Mouse (Mus musculus): Measurements from ENCODE around the gene Kcnc2. TPM values are rescaled to one million over a fixed set of nuclear protein-coding genes. Genes with fewer than 3 reads are reported as not detected.

Gene Kcnc2
- polyA plus RNA-seq, 1 experiment, result not detected

DNA sequence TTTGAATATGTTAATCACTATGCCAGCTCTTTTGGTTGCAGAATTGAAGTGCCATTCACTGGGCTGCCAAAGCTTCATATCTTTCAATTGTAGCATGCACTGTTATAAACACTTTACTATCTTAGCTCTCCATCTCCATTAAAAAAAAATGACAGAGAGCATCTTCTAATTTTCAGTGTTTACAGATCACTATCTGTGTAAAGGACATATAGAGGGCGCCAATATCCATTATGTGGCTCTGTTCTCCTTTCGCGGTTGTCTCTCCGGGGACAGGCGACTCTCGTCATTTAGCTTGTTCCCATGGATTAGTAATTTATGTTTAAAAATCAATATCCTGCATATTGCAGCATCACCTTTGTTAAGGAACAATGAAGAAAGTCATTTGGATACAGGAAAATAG, 109.7 kb downstream of the Kcnc2 start:
- Histone ChIP-seq H3K4me3 (ENCODE audit: insufficient read depth, low read length) (no peak overlapping the region), H3K27ac (ENCODE audit: insufficient read depth, low read depth, low read length) (no peak overlapping the region), H3K4me1 (ENCODE audit: control insufficient read depth, insufficient read depth, low read length) (no peaks in the 10 kb centered on the region)
- TF ChIP-seq CTCF (IDR thresholded peaks at IDR 0.05; ENCODE audit: low read depth, low read length) (no peak), POLR2A (IDR thresholded peaks at IDR 0.05; ENCODE audit: borderline replicate concordance, low read depth, low read length) (no peak)

DNA sequence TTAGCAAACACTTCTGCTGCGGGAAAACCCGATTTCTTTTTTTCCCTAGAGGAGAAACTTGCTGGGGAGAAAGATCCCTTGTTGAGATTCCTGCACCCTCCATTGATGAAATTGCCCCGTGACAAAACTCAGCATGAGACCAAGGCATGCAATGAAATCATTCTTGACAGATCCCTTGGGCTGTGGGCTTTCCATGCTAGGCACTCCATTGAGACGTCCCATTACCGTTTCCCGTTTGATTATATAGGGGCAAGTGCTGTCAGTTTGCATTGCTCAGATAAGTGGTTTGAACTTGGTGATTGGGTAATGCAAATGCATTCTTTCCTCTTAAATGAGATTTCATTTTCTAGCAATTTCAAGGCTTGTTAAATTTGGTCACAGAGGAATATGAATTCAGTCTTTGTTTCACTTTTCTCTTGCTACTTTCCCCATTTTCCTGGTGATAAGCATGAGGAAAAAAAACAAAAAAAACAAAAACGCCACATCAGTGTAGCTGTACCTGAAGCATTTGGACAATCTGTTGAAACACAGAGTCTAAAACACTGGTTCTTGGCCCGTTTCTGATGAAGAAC, 123.6 kb downstream of the Kcnc2 start:
- no peak for TF ChIP-seq POLR2A (IDR thresholded peaks at IDR 0.05; ENCODE audit: borderline replicate concordance, low read depth, low read length)
- no peak for TF ChIP-seq CTCF (IDR thresholded peaks at IDR 0.05; ENCODE audit: low read depth, low read length)
- Histone ChIP-seq H3K4me1 (ENCODE audit: control insufficient read depth, insufficient read depth, low read length) (no peaks in the 10 kb centered on the region), H3K27ac (ENCODE audit: insufficient read depth, low read depth, low read length) (no peak overlapping the region), H3K4me3 (ENCODE audit: insufficient read depth, low read length) (no peak overlapping the region)

DNA sequence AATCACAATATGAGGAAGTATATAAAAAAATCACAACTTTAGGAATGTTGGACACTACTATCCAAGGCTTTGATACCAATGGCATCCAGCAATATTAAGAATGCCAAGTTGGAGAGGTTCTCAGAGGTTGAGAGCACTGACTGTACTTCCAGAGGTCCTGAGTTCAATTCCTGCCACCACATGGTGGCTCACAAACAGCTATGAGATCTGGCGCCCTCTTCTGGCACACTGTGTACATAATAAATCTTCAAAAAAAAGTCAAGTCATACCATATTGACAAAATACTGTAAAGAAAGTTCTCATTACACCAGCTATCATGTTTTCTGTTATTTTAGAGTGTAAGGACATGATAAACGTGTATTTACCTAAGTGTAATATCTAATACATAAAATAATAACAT, 126.3 kb downstream of the Kcnc2 start:
- Histone ChIP-seq H3K4me3 (ENCODE audit: insufficient read depth, low read length) (no peak overlapping the region), H3K27ac (ENCODE audit: insufficient read depth, low read depth, low read length) (no peak overlapping the region), H3K4me1 (ENCODE audit: control insufficient read depth, insufficient read depth, low read length) (no peaks in the 10 kb centered on the region)
- TF ChIP-seq CTCF (IDR thresholded peaks at IDR 0.05; ENCODE audit: low read depth, low read length) (no peak), POLR2A (IDR thresholded peaks at IDR 0.05; ENCODE audit: borderline replicate concordance, low read depth, low read length) (no peak)

DNA sequence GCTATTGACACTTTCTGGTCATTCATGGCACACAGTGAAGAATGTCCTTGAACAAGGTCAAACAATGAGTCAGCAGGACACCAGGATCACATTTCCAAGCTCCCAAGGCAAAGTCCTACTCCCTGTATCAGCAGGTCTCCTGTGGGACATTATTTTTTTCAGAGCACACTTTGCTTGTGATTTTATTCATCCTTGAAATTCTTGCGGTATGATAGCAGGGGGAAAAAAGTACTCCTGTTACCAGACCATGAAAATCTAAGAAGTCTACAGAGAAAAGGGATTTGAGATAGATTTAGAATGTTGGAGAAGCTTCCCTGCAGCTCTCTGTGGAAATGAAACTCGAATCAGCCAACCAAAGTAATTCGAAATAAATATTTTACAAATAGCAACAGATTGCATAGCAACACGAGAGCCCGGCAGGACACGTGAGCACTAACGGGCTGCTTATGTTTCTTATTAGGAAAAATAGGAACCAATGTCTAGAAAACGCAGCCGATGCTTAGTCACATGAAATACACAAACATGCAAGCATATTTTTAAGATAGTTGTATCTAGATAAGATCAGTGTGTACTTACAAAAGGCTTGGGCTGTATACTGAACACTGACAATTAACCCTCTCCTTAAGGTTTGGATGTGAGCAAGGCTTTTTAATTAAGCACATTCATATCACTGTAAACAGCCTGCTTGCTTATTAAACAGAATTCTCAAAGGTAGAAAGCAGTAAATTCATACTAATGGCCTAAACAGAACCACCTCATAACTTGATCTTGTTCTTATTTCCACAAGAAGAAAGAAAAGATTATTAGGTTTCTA, 129.9 kb downstream of the Kcnc2 start:
- Histone ChIP-seq H3K4me1 (ENCODE audit: control insufficient read depth, insufficient read depth, low read length) (no peaks in the 10 kb centered on the region), H3K27ac (ENCODE audit: insufficient read depth, low read depth, low read length) (no peak overlapping the region), H3K4me3 (ENCODE audit: insufficient read depth, low read length) (no peak overlapping the region)
- TF ChIP-seq CTCF (IDR thresholded peaks at IDR 0.05; ENCODE audit: low read depth, low read length) (no peak), POLR2A (IDR thresholded peaks at IDR 0.05; ENCODE audit: borderline replicate concordance, low read depth, low read length) (no peak)

DNA sequence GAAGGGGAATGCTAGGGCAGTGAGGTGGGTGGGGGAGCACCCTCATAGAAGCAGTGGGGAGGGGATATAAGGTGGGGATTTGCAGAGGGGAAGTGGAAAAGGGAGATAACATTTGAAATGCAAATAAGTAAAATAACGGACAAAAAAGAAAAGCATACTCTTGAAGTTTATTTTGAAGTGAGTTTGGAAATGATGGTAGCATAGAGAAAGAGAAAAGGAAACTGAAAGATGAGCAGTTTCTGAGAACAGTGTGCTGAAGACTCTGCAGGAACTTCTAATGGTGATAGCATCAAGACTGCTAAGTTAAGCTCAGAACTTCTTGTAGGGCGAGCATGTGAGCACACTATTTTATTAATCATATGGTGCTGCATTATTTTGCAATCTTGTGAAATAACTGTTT, 138.6 kb downstream of the Kcnc2 start:
- Histone ChIP-seq H3K4me1 (ENCODE audit: control insufficient read depth, insufficient read depth, low read length) (no peaks in the 10 kb centered on the region), H3K27ac (ENCODE audit: insufficient read depth, low read depth, low read length) (no peak overlapping the region), H3K4me3 (ENCODE audit: insufficient read depth, low read length) (no peak overlapping the region)
- TF ChIP-seq CTCF (IDR thresholded peaks at IDR 0.05; ENCODE audit: low read depth, low read length), result no peak
- no peak for TF ChIP-seq POLR2A (IDR thresholded peaks at IDR 0.05; ENCODE audit: borderline replicate concordance, low read depth, low read length)

DNA sequence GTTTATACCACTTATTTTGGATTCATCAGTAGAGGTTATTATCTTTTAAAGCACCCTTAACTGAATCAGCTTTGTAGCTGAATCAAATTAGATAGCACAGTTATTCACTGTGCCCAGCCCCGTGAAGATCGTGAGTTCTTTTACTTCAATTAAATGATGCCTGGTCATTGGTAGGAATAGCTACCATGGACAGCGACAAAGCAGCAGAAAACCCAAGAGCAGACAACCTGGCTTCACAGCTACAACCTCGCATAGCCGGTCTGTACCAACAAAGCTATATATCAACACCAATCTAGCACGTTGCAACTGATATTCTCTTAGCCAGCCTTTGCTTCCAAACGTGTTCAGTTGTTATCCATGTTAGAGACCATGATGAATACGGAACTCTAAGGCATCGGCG, 152.4 kb downstream of the Kcnc2 start:
- Histone ChIP-seq H3K4me3 (ENCODE audit: insufficient read depth, low read length) (no peak overlapping the region), H3K27ac (ENCODE audit: insufficient read depth, low read depth, low read length) (no peak overlapping the region), H3K4me1 (ENCODE audit: control insufficient read depth, insufficient read depth, low read length) (no peaks in the 10 kb centered on the region)
- no peak for TF ChIP-seq CTCF (IDR thresholded peaks at IDR 0.05; ENCODE audit: low read depth, low read length)
- no peak for TF ChIP-seq POLR2A (IDR thresholded peaks at IDR 0.05; ENCODE audit: borderline replicate concordance, low read depth, low read length)

DNA sequence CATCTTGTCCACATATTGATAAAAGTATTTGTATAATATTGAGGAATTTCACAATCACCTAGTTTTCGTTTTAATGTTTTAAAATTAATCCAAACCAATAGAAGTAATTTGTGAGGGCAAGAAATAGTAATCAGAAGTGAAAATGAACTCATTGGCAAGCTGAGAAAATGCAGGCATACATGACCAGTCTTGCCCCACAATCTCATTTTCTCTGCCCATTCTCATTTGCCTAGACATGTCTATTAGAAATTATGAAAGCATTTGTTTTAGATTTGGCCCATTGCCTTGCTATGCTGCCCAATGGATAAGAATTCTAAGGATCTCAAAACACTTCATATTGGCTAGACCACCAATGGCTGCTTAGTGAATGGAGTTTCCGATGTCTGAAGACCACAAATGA, 166.0 kb downstream of the Kcnc2 start:
- TF ChIP-seq CTCF (IDR thresholded peaks at IDR 0.05; ENCODE audit: low read depth, low read length) (no peak), POLR2A (IDR thresholded peaks at IDR 0.05; ENCODE audit: borderline replicate concordance, low read depth, low read length) (no peak)
- H3K4me3 ChIP-seq (ENCODE audit: insufficient read depth, low read length), result no peak overlapping the region
- H3K27ac ChIP-seq (ENCODE audit: insufficient read depth, low read depth, low read length), result no peak overlapping the region
- H3K4me1 ChIP-seq (ENCODE audit: control insufficient read depth, insufficient read depth, low read length), result no peaks in the 10 kb centered on the region

DNA sequence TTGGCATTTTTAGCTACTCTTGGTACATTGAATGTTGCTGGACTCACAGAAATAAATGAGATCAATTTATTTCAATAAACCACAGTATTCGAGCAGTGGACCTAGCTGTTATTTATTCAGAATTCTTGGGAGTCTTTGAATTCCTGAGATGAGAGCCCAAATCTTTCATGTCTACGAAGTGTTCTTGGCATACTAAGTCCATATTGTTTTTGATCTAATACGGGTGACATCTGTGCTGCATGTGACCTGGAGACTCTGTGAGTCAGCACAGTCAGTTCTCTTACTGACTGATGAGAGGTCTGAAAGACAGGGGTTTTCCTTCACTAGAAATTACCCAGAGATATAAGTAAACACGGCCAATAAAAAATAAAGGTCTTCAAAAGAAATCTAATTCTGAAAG, 173.7 kb downstream of the Kcnc2 start:
- no peak overlapping the region for H3K27ac ChIP-seq (ENCODE audit: insufficient read depth, low read depth, low read length)
- TF ChIP-seq CTCF (IDR thresholded peaks at IDR 0.05; ENCODE audit: low read depth, low read length), result no peak
- no peak for TF ChIP-seq POLR2A (IDR thresholded peaks at IDR 0.05; ENCODE audit: borderline replicate concordance, low read depth, low read length)
- no peak overlapping the region for H3K4me3 ChIP-seq (ENCODE audit: insufficient read depth, low read length)
- no peaks in the 10 kb centered on the region for H3K4me1 ChIP-seq (ENCODE audit: control insufficient read depth, insufficient read depth, low read length)

DNA sequence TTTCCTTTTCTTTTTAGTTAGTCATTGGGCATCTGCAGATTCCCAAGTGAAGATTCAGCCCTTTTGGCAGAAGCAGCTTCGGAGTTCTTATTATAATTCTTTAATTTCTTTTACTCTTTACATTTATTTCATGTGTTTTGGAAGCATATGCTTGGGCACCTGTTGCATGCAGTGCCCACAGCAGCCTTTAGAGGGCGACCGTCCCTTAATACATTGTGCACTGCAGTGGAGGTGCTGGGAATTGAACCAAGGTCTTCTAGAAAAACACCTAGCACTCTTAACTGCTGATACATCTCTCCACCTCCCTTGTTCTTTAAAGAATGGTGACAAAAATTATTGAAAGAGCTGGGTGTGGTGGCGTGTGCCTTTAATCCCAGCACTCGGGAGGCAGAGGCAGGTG, 180.0 kb downstream of the Kcnc2 start:
- H3K27ac ChIP-seq (ENCODE audit: insufficient read depth, low read depth, low read length), result no peak overlapping the region
- H3K4me3 ChIP-seq (ENCODE audit: insufficient read depth, low read length), result no peak overlapping the region
- no peak for TF ChIP-seq CTCF (IDR thresholded peaks at IDR 0.05; ENCODE audit: low read depth, low read length)
- no peak for TF ChIP-seq POLR2A (IDR thresholded peaks at IDR 0.05; ENCODE audit: borderline replicate concordance, low read depth, low read length)
- H3K4me1 ChIP-seq (ENCODE audit: control insufficient read depth, insufficient read depth, low read length), result no peaks in the 10 kb centered on the region

DNA sequence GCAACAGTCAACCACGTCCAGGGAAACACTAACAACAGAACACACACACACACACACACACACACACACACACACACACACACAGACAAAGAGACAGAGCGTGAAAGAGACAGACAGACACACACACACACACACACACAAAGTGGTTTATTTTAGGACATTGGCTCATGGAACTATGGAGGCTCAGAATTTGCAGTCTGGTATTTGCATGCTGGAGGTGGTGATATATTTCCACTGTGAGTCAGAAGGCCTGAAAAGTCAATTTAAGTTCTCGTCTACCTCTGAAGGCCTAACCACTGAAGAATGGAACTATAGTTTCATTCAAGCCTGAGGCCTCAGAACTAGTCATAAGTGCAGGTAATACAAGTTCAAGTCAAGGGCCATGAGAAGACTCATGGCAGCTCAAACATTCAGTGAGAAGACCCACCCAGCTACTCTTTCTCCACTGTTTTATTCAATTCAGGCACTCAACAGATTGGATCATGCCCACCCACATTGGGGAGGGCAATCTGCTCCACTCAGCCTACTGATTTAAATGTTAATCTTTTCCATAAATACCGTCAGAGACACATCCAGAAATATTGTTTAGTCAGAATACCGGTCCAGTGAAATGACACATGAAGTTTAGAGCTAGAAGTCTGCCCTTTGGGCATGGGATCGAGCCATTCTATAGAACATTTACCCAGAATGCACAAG, 197.9 kb downstream of the Kcnc2 start:
- H3K4me1 ChIP-seq (ENCODE audit: control insufficient read depth, insufficient read depth, low read length), result no peaks in the 10 kb centered on the region
- no peak overlapping the region for H3K4me3 ChIP-seq (ENCODE audit: insufficient read depth, low read length)
- TF ChIP-seq POLR2A (IDR thresholded peaks at IDR 0.05; ENCODE audit: borderline replicate concordance, low read depth, low read length) (no peak), CTCF (IDR thresholded peaks at IDR 0.05; ENCODE audit: low read depth, low read length) (no peak)
- no peak overlapping the region for H3K27ac ChIP-seq (ENCODE audit: insufficient read depth, low read depth, low read length)

Measured in bone marrow macrophage, adult 2 months (primary cell).